Mouse (Mus musculus): ENCODE data around the gene Pcnx3. TPM values are rescaled to one million over a fixed set of nuclear protein-coding genes. Genes with fewer than 3 reads are reported as not detected.
A peak's percentile ranks its signal among the peaks of the same experiment; 100 is the strongest.

Gene Pcnx3
- total RNA-seq (2021): 75.1 and 78.4 TPM in 2 replicates
- long read RNA-seq, experiment 1, partial matches to known transcripts: 15 of 23 reads
- long read RNA-seq, experiment 1, other reads (novel, unspliced or antisense): 7 of 23 reads
- long read RNA-seq, experiment 2, full-length matches to known transcripts: 1 of 28 reads
- long read RNA-seq, experiment 2, partial matches to known transcripts: 20 of 28 reads
- long read RNA-seq, experiment 2, other reads (novel, unspliced or antisense): 7 of 28 reads

DNA sequence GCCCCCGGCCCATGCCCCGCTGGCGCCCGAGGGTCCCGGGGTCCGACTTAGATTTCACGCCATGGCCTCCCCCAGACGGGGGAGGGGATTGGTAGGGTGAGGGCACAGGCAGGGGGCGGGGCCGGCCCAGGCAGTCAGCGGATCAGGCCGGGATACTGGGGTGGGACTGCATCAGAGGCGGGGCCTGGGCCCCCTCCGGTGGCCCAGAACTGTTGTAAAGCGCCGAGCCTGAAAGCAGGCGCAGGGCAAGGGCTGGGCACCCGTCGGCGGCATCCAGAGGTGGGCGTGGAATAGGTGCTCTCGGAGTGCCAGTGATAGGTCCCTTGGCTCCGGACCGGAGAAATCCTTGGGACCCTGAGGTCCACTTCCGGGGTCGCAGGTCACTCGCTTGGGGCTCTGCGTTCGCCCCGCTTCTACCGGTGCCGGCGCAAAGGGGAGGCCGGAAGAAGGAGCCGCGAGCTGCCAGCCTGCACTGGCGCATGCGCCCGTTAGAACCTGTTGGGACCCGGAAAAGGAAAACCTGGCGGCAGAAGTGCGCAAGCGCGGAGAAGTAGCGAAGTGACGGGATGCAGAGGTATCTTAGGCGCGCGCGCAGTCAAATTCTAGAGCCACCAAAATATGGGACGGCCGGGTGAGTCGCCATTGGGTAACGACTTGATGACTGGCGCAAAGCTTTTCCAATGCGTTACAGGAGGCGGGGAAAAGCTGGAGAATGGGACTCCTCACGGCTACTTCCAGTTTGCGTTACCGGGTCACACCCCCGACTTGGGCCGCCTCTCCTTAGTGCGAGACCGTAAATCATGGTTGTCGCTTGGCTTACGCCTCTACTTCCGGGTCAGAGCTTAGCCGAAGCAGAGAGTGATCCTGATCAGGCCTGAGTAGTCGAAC, at the start of gene Pcnx3, which contains the start of gene Map3k11:
Pcnx3 (minus strand) TSS at position 709 of the 888 bp plus-strand sequence.
Map3k11 (plus strand) TSS at position 543 of the 888 bp plus-strand sequence.
- DNase-seq: peak; percentile 98

DNA sequence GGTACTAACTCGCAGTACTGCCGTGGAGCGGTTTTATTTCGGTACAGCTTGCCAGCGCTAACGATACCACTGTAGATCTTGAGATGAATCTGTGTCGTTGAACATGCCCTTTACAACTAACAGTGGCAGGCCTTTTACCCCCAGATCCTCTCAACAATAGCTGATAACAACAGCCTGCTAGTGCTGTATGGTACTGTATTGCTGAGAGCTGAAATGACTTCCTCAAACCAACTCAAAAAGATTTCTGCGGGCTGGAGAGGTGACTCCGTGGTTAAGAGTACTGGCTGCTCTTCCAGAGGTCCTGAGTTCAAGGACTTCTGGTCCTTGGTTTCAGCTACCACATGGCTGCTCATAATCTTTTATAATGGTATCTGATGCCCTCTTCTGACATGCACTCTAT, 45.6 kb upstream of the Pcnx3 start:
- DNase-seq: no peak

DNA sequence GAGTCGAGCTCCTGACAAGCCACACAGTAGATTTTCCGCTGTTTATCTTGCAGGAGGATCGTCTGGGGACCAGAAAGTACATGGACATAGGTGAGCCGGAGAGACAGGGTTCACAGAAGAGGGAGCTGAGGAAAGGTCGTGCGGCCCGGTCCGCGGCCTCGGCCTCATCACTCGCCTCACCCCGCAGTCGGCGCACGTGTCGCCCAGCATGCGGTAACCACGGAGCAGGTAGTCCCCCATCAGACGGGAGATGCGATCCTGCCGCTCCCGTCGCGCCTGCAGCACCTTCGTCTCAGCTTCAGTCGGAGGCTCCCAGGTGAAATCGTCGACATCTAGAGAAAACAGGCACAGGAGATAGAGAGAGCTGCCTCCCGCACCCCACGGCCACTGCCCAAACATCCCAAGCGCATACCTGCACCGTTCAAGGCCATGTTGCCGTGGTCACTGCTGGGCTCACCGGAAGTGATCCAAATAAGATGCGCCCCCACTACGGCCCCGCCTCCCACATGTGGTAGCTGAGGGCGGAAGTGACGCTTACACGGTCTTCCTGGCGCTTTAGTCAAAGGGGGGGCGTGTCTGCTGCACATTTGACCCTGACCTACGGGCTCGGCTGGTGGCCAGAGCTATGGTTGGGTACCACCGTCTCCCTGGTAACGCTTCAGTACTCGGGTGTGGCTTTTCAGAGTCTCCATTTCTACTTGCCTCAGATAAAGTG, 42.7 kb upstream of the Pcnx3 start:
- DNase-seq: peak; percentile 96

DNA sequence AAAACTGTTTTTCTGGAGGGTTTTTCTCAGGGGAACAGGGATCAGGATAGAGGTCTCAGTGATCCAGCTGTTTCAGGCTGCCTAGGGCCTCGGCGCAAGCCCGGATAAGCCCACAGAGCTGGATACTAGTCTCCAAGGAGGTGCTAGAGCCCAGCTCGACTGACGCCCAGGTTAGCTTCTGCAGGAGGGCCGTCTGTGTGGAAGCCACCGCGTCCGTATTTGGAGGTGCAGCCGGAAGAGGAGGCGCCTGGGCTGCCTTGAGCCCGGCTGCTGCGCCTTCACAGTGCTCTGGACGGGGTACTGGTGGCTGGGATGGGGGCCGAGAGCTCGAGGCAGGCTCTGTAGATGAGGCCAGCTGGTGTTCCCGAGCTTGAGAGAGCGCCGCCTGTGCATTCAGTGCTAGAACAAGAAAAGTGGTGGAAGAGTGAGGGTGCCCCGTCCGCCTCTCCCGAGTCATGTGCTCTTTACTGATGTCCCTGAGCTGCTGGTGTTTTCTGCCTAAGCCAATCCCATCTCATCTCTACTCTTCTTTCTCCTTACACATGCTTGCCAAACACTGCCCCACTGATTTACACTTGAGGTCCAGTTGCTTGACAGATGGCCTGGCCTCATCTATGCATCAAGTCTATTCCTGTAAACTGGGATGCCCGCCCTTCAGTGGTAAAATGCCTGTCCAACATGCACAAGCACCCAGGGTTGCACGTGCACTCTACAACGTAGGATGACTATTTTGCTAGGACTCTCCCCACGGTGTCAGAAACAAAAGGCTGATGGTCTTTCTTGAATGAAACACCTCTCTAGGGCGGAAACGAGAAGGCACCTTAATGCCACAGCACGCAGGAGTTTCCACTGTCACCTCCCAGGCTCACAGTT, 41.8 kb upstream of the Pcnx3 start:
- DNase-seq: peak; percentile 71

DNA sequence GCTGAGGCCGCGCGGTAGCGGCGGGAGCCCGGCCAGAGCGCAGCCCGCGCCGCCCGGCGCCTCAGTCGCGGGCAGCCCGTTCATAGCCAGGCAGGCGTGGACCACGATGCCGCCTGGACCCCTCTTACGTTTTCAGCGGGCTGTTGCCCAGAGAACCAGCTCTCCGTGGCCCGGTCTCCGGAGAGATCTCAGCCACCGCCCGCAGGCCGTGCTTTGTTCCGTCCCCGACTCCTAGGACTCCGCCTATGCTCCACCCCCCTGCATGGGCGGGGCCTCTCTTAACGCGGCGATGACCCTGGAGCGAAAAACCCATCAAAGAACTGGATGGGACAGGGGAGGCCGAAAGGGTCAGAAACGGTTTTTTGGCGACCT, 40.7 kb upstream of the Pcnx3 start, which contains the start of gene Fam89b:
Fam89b (minus strand) TSS at position 210 of the 372 bp plus-strand sequence.
- DNase-seq: peak; percentile 95

DNA sequence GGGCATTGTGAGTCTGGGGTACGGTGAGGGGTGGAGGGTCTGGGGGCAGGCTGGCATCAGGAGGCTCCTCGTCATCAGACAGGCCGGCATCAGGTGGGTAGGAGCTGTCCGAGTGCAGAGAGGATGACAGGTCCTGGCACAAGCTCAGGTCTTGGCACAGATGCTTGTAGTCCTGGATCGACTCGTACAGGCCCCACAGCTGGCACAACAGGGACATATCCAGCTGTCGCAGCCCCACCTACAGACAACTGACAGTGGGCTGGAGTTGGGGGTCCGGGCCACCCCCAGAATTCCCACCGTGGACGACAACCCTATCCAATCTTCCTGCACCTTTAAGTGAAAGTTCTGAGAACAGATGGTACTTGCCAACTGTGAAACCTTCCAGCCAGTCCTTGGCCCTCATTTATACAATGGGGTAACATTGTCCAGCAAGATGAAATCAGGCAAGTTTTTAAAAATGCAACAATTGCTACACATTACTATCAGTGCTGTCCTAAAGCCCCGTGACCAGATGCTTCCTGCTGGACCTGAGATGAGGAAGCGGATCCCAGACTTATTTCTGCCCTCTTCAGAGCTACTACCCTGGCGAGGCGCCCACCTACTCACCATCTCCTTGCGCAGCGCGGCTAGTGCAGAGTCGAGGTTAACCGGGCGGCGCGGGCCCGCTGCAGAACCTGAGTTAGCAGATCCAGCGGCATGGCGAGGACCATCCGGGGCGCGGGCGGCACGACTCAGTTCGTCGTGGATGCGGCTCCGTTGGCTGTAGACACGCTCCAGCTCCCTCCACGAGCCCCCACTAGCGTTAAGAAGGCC, 40.1 kb upstream of the Pcnx3 start:
- DNase-seq: peak; percentile 80

DNA sequence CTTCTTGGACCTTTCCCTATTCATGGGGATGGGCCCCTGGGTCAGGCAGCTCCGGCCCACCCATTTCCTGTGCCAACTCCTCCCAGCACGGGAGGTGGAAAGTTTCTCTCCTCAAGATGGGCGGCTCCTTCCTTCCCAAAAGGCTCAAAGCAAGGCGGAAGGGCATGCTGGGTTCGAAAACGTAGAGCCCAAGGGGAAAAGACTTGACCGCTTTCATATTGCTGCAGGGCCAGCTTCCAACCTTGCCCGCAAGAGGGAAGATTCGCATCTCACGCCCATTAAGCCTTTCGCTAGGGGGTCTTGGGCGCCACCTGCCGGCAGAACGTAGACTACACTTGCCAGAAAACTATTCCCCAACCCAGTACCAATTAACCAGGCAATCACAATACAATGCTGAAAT, 39.0 kb upstream of the Pcnx3 start:
- DNase-seq: peak; percentile 92

DNA sequence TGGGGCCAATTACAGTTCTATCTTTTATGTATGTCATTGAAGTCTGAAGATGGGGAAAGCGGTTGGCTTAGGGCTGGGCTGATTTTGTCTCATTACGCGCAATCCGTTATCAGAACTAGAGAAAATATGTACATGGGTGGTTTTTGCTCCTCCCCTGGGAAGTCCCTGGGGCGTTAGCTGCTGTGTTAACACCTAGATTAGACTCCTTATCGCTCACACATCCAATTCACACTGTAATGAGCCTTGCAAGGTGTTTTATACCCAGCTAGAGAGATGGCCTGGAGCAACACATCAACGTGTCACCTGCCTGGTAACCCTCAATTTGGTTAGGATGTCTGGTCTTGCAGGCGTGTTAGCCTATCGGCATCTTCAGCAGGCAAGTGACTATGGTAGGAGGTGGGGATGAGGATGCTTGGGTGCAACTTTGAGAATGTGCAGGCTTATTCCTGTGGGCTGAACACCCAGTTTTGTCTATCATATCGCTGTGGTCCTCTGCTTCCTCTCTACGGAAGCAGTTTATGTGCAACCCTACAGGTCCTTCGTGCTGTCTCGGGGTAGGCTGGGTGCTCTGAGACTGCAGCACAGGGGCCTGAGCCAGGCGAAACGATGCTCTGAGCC, 38.4 kb upstream of the Pcnx3 start:
- no peak for DNase-seq

DNA sequence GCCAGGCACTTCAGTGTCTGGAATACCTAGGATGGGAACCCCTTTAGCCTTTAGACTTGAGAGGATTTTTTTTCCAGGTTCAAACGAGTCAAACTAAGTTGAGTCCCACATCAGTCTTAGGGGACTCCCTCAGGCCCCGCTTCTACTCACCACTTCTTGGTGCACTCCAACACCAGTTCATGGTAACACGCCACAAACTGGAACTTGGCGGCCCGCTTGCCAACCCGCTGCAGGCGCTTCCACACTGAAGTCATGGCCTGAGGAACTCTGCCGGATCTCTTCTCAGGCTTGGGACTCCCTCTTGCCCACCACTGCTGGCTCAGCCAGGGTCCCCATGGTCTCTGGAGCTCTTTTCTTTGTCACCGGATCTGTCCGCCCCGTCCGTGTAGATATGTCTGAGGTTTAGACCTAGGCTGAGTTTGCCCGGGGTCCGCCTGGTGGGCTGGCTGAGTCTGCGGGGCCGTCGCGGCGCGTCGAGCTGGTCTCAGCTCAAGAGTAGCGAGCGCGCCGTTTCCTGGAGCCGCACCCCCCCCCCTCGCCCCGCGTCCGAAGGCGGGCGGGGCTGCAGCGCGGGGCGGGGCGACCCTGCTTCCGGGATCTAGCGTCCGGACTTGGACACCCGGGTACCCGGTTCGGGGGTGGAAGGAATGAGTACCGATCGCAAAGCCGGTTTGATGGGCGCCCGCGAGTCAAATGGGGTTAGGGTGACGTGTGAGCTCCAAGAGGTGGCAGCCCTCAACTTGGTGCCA, 37.2 kb upstream of the Pcnx3 start, which contains the start of gene Ehbp1l1:
Ehbp1l1 (minus strand) TSS at position 551 of the 749 bp plus-strand sequence.
- DNase-seq: peak; percentile 91

DNA sequence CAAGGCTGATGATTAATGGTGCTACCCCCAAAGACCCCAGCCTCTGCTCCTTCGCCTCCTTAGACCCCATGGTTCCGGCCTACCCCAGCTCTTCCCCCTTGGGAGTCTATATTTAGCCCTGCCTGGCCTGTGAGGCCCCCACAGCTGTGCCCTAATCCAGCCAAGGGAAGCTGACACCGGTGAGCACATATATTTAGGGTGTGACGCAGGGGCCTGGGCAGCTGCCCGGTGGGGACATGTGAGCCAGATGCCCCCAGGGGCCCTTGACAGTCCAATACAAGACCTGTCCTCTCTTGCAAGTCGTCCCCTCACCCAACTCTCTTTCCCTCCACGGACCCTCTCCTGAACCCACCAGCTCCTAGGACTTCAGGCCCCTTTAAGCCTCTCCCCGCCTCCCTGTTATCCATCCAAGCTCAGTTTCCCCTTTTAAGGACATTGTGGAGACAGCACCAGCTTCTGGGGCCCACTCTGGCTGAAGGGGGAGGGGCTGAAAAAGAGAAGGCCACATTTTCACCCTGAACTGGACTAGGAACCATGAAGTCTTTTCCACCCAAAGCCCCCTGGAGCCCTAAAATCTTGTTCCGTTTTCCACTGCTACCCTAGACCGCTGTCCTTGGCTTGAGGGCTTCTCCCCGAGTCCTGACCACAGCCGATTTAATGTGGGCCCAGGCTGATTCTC, 36.5 kb upstream of the Pcnx3 start:
- peak; percentile 52 for DNase-seq

DNA sequence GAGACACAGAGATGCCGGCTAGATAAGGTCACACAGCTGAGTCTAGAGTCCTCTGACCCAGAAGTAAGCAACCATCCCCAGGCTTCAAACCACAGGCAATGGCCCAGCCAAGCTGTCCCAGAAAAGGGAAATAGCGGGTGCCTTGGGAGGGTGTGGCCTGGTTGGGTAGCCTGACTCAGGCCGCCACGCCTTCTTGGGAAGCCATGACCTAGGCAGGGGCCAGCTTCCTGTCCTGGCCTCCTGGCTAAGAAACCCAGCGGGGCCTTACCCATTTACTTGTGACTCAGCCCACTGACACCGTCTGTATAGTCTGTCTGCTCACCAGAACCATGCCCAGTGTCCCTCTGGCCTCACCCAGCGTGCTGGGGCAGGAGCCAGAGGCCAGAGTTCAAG, 35.8 kb upstream of the Pcnx3 start:
- DNase-seq: peak; percentile 82

DNA sequence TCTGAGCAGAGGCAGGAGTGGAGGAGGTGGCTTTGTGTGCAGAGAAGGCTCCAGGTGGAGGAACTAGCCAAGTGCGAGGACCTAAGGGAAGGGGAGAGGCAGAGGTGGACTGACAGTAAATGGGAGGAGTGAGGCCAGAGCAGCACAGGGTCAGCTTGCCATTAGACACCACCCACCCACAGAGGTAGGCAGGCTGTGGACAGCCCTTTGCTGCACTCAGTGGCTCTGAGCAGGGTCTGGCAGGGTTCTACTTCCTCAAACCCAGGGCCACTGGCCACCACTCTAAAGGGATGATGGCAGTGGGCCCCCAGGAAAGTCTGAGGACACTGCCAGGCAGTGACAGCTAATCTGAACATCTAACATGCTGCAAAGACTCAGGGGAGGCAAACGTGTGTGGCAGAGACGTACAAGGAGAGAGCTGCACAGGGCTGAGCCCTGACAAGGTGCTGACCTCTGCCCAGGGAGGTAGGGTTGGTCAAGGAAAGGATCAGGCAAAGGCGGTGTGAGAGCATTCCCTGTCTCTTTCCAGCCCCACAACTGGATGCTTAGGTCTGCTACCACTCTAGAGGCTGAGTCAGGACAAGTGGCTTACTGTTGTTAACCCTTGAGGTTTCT, 35.3 kb upstream of the Pcnx3 start:
- no peak for DNase-seq

DNA sequence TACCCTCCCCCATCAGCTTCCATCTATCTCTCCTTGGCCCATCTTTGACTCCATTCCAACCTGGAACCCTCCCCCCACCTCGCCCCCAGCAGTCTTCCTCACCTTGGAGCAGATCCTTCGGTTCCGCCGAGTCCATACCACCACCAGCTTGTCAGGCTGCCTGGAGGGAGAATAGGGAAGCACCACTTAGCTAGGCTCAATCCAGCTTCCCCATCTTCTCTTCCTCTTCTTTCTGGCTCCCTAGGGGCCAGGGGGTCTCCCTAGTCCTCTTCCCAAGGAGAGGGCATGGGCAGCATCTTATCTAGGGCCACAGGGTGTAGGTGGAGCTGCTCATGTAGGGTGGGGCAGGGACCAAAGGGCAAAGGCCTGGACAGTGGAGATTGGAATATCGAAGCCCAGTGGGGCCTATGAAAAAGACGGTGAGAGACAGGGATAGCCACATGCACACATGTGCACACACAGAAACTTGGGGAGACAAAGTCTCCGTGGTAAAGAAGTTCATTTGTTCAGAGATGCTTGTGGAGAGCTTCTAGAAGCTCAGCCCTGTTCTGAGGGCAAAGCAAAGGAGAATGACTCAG, 34.2 kb upstream of the Pcnx3 start:
- DNase-seq: no peak

DNA sequence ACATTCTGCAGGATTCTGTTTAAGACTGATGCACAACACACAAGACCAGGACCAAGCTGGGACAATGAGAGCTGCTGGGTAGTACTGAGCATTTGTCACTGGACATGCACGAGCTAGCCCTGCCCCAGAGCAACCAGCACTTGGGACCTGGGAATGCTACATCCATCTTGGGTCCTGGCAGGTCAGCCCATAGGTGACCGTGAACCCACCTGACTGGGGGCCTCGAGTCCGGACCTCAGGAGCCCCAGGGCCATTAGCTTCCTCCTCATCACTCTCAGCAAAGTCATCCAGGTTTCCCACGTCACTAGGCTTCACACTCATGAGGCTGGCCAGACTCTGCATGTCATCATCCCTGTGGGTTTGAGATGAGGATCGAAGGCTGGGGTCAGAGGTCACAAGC, 32.5 kb upstream of the Pcnx3 start:
- DNase-seq: no peak

DNA sequence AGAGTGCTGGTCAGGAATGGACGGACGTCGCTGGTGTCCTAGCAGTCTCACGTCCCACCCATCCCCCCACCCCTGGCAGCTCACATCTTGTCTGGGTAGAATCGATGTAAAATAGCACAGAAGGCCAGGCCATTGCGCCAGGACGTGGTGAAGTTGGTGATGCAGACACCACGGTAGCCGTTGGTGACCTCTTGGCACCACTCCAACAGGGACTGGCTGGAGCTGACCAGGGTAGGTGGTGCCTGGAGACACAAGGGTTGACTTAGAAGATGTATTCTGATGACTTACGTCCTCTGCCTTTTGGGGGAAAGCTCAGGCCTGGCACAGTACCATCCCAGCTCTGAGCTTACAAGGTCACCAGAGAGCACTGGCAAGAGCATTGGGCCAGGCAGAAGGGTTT, 28.2 kb upstream of the Pcnx3 start:
- peak; percentile 61 for DNase-seq

DNA sequence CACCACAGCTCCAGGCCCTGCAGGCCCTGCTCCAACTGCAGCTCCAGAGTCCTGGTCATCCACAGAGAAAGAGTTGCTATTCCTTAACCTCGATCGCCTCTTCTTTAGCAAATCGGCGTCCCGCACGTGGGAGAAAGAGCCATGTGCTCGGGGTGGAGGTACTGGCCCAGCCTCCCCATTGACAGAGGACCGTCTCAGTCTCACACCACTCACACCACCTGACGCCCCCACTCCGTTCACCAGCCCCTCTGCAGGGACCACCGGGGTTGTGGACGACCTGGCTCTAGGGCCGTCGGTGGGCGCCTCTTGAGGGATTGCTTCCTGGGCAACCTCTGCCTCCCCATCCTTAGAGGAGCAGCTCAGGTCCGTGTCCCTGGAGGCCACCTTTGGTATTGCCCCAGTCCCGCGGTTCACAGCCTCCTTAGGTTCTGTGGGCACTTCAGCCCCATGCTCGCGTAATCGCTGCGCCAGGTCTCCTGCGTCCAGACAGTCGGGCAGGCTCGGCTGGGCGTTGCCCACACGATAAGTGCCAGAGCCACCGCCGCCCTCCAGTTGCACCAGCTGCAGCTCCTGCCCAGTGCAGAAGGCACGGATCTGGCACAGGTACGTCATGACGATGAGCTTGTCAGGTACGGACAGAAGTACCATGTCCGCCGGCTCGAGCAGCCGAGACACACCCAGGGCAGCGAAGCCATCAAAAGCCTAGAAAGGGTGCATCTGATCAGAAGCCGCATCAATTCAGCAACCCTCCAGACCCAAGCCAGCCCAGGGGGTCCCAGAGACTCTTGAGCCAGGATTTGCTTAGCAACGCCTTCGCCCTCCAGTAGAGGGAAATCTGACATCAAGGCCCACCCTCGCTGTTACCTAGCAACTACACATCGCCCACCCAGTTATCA, 27.3 kb upstream of the Pcnx3 start:
- DNase-seq: peak; percentile 53

DNA sequence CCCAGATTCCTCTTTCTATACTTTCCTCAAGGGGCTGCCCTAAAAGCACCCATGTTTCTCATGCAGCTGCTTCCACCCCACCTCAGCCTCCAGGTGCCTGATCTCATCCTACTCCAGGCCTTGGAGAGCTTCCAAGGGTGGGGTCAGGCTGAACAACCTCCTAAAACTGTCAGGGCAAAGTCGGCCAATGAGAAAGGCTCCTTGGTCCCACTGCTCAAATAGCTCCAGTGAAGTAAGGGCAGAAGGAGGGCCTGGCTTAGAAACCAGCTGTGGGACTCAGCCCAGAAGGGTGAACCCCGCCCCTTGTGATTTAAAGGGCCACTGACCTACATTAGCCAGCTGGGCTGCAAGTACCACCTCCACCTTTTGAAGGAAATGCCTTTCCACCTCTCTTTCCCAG, 25.0 kb upstream of the Pcnx3 start:
- peak; percentile 77 for DNase-seq

Measured in adrenal gland, postnatal 14 days (tissue).